Mouse (Mus musculus) forebrain, embryonic 15.5 days (tissue): ENCODE data around the gene Bend3. TPM values are rescaled to one million over a fixed set of nuclear protein-coding genes. Genes with fewer than 3 reads are reported as not detected.

Experiments used
- ATAC-seq: fragments of 200-750 bp; cut with Nextera tagmentation; replicated peaks from 2 replicates; pipeline ENCODE4 v1.8.0; 2017; ENCODE audit warnings: mild to moderate bottlenecking, moderate TSS enrichment, moderate library complexity
- H3K27ac ChIP-seq: fragments of 300-500 bp; sonication (generic); replicated peaks from 2 replicates; pipeline ENCODE4 v1.5.1; 2015; ENCODE audit warnings: mild to moderate bottlenecking, inconsistent platforms
- H3K27me3 ChIP-seq: fragments of 300-500 bp; sonication (generic); 2 replicates; pipeline ENCODE4 v1.6.1; 2015; ENCODE audit warnings: inconsistent platforms
- H3K36me3 ChIP-seq: fragments of 300-500 bp; sonication (generic); 2 replicates; pipeline ENCODE4 v1.6.1; 2015; ENCODE audit warnings: mild to moderate bottlenecking, inconsistent platforms
- H3K4me1 ChIP-seq: fragments of 300-500 bp; sonication (generic); 2 replicates; pipeline ENCODE4 v1.6.1; 2015; ENCODE audit warnings: inconsistent platforms
- H3K4me2 ChIP-seq: fragments of 300-500 bp; sonication (generic); replicated peaks from 2 replicates; pipeline ENCODE4 v1.6.1; 2015; ENCODE audit warnings: mild to moderate bottlenecking, inconsistent platforms
- H3K4me3 ChIP-seq: fragments of 300-500 bp; sonication (generic); 2 replicates; pipeline ENCODE4 v1.5.1; 2015; ENCODE audit warnings: mild to moderate bottlenecking, inconsistent platforms
- H3K9ac ChIP-seq: fragments of 300-500 bp; sonication (generic); replicated peaks from 2 replicates; pipeline ENCODE4 v1.6.1; 2015; ENCODE audit warnings: mild to moderate bottlenecking, inconsistent platforms
- H3K9me3 ChIP-seq: fragments of 300-500 bp; sonication (generic); 2 replicates; pipeline ENCODE4 v1.6.1; 2016; ENCODE audit warnings: inconsistent platforms
- WGBS: fragments of 180-500 bp; shearing (Covaris S2); methylation state at CpG from one replicate; pipeline ENCODE4 v1.1.7; 2015; ENCODE audit warnings: mixed read lengths; 5-methylcytosine and 5-hydroxymethylcytosine counted together
- polyA plus RNA-seq: library from polyadenylated mRNA; unstranded; fragments of >200 nt; fragmentation: Nextera tagmentation; extraction: Ambion mirVana; gene quantifications from 2 replicates; pipeline ENCODE4 v1.2.1, GENCODE M21; 2015

The Bend3 gene
- 4.2 and 5.1 TPM in 2 replicates for polyA plus RNA-seq

- H3K27me3 ChIP-seq: no peaks in the 10 kb centered on the region
- ATAC-seq: peak; percentile 67
- no peaks in the 10 kb centered on the region for H3K36me3 ChIP-seq
- under 1% methylated on average over 85 of the region's 101 CpGs for WGBS
- peak within 1 kb of the TSS; percentile 97 for H3K9ac ChIP-seq
- H3K4me2 ChIP-seq: peak within 1 kb of the TSS; percentile 83
- peak within 1 kb of the TSS; percentile 93 for H3K4me3 ChIP-seq
- H3K27ac ChIP-seq: peak within 1 kb of the TSS; percentile 99
- H3K4me1 ChIP-seq: peaks cover 55% of the 10 kb centered on the region
- H3K9me3 ChIP-seq: no peaks in the 10 kb centered on the region
Measured at GRCm38 (mm10) chr10:43478751-43479435, at the start of gene Bend3. Gene Bend3 (plus strand): TSS chr10:43478831.

- Histone ChIP-seq H3K9ac (no peak overlapping the region), H3K4me2 (no peak overlapping the region), H3K9me3 (peaks cover 4% of the 10 kb centered on the region; the same call in 1 of the 2 replicates), H3K27ac (no peak overlapping the region), H3K36me3 (no peaks in the 10 kb centered on the region), H3K4me3 (no peak overlapping the region), H3K27me3 (no peaks in the 10 kb centered on the region), H3K4me1 (no peaks in the 10 kb centered on the region)
- 80% methylated on average over 5 of the region's 5 CpGs for WGBS
- no peak for ATAC-seq
Measured at GRCm38 (mm10) chr10:43430606-43431005, 48.0 kb upstream of the Bend3 start.

- H3K4me3 ChIP-seq: no peak overlapping the region
- H3K27me3 ChIP-seq: no peaks in the 10 kb centered on the region
- ATAC-seq: no peak
- no peak overlapping the region for H3K4me2 ChIP-seq
- 88% methylated on average over 4 of the region's 4 CpGs for WGBS
- H3K4me1 ChIP-seq: peaks cover 9% of the 10 kb centered on the region
- no peak overlapping the region for H3K9ac ChIP-seq
- H3K27ac ChIP-seq: no peak overlapping the region
- H3K36me3 ChIP-seq: no peaks in the 10 kb centered on the region
- peaks cover 4% of the 10 kb centered on the region; the same call in 1 of the 2 replicates for H3K9me3 ChIP-seq
Measured at GRCm38 (mm10) chr10:43434326-43434725, 44.3 kb upstream of the Bend3 start.

- Histone ChIP-seq H3K27me3 (no peaks in the 10 kb centered on the region), H3K4me3 (no peak overlapping the region), H3K9ac (no peak overlapping the region), H3K4me2 (no peak overlapping the region), H3K27ac (no peak overlapping the region), H3K9me3 (peaks cover 1% of the 10 kb centered on the region; the same call in 1 of the 2 replicates), H3K4me1 (peaks cover 21% of the 10 kb centered on the region), H3K36me3 (no peaks in the 10 kb centered on the region)
- ATAC-seq: no peak
- 97% methylated on average over 3 of the region's 3 CpGs for WGBS
Measured at GRCm38 (mm10) chr10:43435757-43436156, 42.9 kb upstream of the Bend3 start.

GRCm38 (mm10) chr10:43439492-43439941, 39.1 kb upstream of the Bend3 start:
- WGBS: 4% methylated on average over 7 of the region's 7 CpGs
- no peak overlapping the region for H3K9ac ChIP-seq
- no peaks in the 10 kb centered on the region for H3K27me3 ChIP-seq
- H3K27ac ChIP-seq: peak overlapping the region; percentile 54
- peak; percentile 85 for ATAC-seq
- no peak overlapping the region for H3K4me2 ChIP-seq
- peaks cover 21% of the 10 kb centered on the region for H3K4me1 ChIP-seq
- H3K9me3 ChIP-seq: no peaks in the 10 kb centered on the region
- H3K4me3 ChIP-seq: no peak overlapping the region
- no peaks in the 10 kb centered on the region for H3K36me3 ChIP-seq

- no peaks in the 10 kb centered on the region for H3K27me3 ChIP-seq
- no peak overlapping the region for H3K4me2 ChIP-seq
- no peaks in the 10 kb centered on the region for H3K9me3 ChIP-seq
- H3K9ac ChIP-seq: no peak overlapping the region
- H3K27ac ChIP-seq: peak overlapping the region; percentile 54
- H3K4me1 ChIP-seq: peaks cover 21% of the 10 kb centered on the region
- peak; percentile 34; the same call in 1 of the 2 replicates for ATAC-seq
- no peak overlapping the region for H3K4me3 ChIP-seq
- no peaks in the 10 kb centered on the region for H3K36me3 ChIP-seq
- WGBS: 12% methylated on average over 13 of the region's 13 CpGs
Measured at GRCm38 (mm10) chr10:43440050-43440449, 38.6 kb upstream of the Bend3 start.

GRCm38 (mm10) chr10:43440981-43441740, 37.5 kb upstream of the Bend3 start:
- Histone ChIP-seq H3K9me3 (no peaks in the 10 kb centered on the region), H3K9ac (no peak overlapping the region), H3K27ac (no peak overlapping the region), H3K4me1 (peaks cover 21% of the 10 kb centered on the region), H3K4me3 (no peak overlapping the region), H3K27me3 (no peaks in the 10 kb centered on the region), H3K4me2 (no peak overlapping the region), H3K36me3 (no peaks in the 10 kb centered on the region)
- ATAC-seq: no peak
- WGBS: 68% methylated on average over 15 of the region's 15 CpGs

- ATAC-seq: no peak
- no peak overlapping the region for H3K4me2 ChIP-seq
- no peaks in the 10 kb centered on the region for H3K36me3 ChIP-seq
- no peak overlapping the region for H3K9ac ChIP-seq
- no peaks in the 10 kb centered on the region for H3K9me3 ChIP-seq
- 100% methylated on average over 3 of the region's 3 CpGs for WGBS
- H3K4me1 ChIP-seq: peaks cover 11% of the 10 kb centered on the region
- H3K4me3 ChIP-seq: no peak overlapping the region
- no peak overlapping the region for H3K27ac ChIP-seq
- no peaks in the 10 kb centered on the region for H3K27me3 ChIP-seq
Measured at GRCm38 (mm10) chr10:43448656-43449055, 30.0 kb upstream of the Bend3 start.

- Histone ChIP-seq H3K27ac (no peak overlapping the region), H3K4me2 (peak overlapping the region; percentile 42), H3K9ac (0 out of 2 replicates have a peak overlapping the region, but pooled peaks have one; percentile 23), H3K9me3 (no peaks in the 10 kb centered on the region), H3K4me1 (peaks cover 11% of the 10 kb centered on the region), H3K36me3 (no peaks in the 10 kb centered on the region), H3K4me3 (peak overlapping the region; percentile 24), H3K27me3 (no peaks in the 10 kb centered on the region)
- WGBS: 25% methylated on average over 16 of the region's 16 CpGs
- peak; percentile 93 for ATAC-seq
Measured at GRCm38 (mm10) chr10:43451848-43452662, 26.6 kb upstream of the Bend3 start.

- Histone ChIP-seq H3K36me3 (no peaks in the 10 kb centered on the region), H3K4me1 (peaks cover 11% of the 10 kb centered on the region), H3K4me2 (peak overlapping the region; percentile 42), H3K9ac (0 out of 2 replicates have a peak overlapping the region, but pooled peaks have one; percentile 23), H3K27ac (no peak overlapping the region), H3K4me3 (peak overlapping the region; percentile 24; the same call in 1 of the 2 replicates), H3K9me3 (no peaks in the 10 kb centered on the region), H3K27me3 (no peaks in the 10 kb centered on the region)
- ATAC-seq: no peak
- 17% methylated on average over 5 of the region's 5 CpGs for WGBS
Measured at GRCm38 (mm10) chr10:43452663-43452996, 26.0 kb upstream of the Bend3 start.

- no peak overlapping the region for H3K4me2 ChIP-seq
- no peaks in the 10 kb centered on the region for H3K27me3 ChIP-seq
- no peaks in the 10 kb centered on the region for H3K36me3 ChIP-seq
- no peak overlapping the region for H3K27ac ChIP-seq
- no peak for ATAC-seq
- peaks cover 11% of the 10 kb centered on the region for H3K4me1 ChIP-seq
- H3K9me3 ChIP-seq: no peaks in the 10 kb centered on the region
- no peak overlapping the region for H3K4me3 ChIP-seq
- H3K9ac ChIP-seq: no peak overlapping the region
- 89% methylated on average over 1 of the region's 1 CpGs for WGBS
Measured at GRCm38 (mm10) chr10:43454219-43454618, 24.4 kb upstream of the Bend3 start.

- H3K9ac ChIP-seq: no peak overlapping the region
- WGBS: 96% methylated on average over 3 of the region's 3 CpGs
- no peak for ATAC-seq
- no peaks in the 10 kb centered on the region for H3K27me3 ChIP-seq
- peaks cover 11% of the 10 kb centered on the region for H3K4me1 ChIP-seq
- H3K27ac ChIP-seq: no peak overlapping the region
- no peaks in the 10 kb centered on the region for H3K36me3 ChIP-seq
- H3K9me3 ChIP-seq: no peaks in the 10 kb centered on the region
- no peak overlapping the region for H3K4me3 ChIP-seq
- no peak overlapping the region for H3K4me2 ChIP-seq
Measured at GRCm38 (mm10) chr10:43454671-43455070, 24.0 kb upstream of the Bend3 start.
